Mouse (Mus musculus): ENCODE results near the gene Socs7. TPM values are rescaled to one million over a fixed set of nuclear protein-coding genes. Genes with fewer than 3 reads are reported as not detected.

The Socs7 gene
- polyA plus RNA-seq, 1 experiment, result 47.9 TPM

DNA sequence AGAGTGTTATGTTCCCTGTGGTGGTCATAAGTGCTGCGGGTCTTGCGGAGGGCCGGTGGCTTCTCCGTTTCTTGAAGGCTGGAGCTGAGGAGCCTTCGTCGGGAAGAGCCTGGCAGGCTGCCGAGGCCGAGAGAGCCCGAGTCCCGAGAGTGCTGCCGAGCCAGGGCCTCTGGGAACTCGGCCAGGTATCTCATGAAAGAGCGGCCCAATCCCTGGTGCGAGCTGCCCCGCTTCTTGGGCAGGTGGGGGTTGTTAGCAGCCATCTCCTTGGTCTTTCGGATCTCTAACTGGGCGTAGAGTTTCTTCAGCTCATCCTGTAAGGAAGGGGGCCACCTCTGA is 23.4 kb upstream of the Socs7 start:
- Histone ChIP-seq H3K27ac (ENCODE audit: insufficient read depth, low read length) (no peak overlapping the region), H3K4me1 (ENCODE audit: control insufficient read depth, insufficient read depth, low read length) (no peaks in the 10 kb centered on the region), H3K4me3 (ENCODE audit: insufficient read depth, low read length) (no peak overlapping the region)
- no peak for TF ChIP-seq POLR2A (IDR thresholded peaks at IDR 0.05; ENCODE audit: extremely low read depth, insufficient read depth, low read length)
- TF ChIP-seq CTCF (IDR thresholded peaks at IDR 0.05; ENCODE audit: extremely low read depth, insufficient read depth, low read length), result no peak

GRCm38 (mm10) chr11:97343175-97343574 is 19.2 kb upstream of the Socs7 start:
- H3K4me3 ChIP-seq (ENCODE audit: insufficient read depth, low read length), result no peak overlapping the region
- TF ChIP-seq CTCF (IDR thresholded peaks at IDR 0.05; ENCODE audit: extremely low read depth, insufficient read depth, low read length), result no peak
- no peaks in the 10 kb centered on the region for H3K4me1 ChIP-seq (ENCODE audit: control insufficient read depth, insufficient read depth, low read length)
- no peak overlapping the region for H3K27ac ChIP-seq (ENCODE audit: insufficient read depth, low read length)

- TF ChIP-seq POLR2A (IDR thresholded peaks at IDR 0.05; ENCODE audit: extremely low read depth, insufficient read depth, low read length) (no peak), CTCF (IDR thresholded peaks at IDR 0.05; ENCODE audit: extremely low read depth, insufficient read depth, low read length) (no peak)
- H3K27ac ChIP-seq (ENCODE audit: insufficient read depth, low read length), result no peak overlapping the region
- no peaks in the 10 kb centered on the region for H3K4me1 ChIP-seq (ENCODE audit: control insufficient read depth, insufficient read depth, low read length)
- no peak overlapping the region for H3K4me3 ChIP-seq (ENCODE audit: insufficient read depth, low read length)
Observed at GRCm38 (mm10) chr11:97343619-97344018, 18.7 kb upstream of the Socs7 start.

- Histone ChIP-seq H3K4me1 (ENCODE audit: control insufficient read depth, insufficient read depth, low read length) (peaks cover under 1% of the 10 kb centered on the region; the same call in 1 of the 2 replicates), H3K4me3 (ENCODE audit: insufficient read depth, low read length) (no peak overlapping the region), H3K27ac (ENCODE audit: insufficient read depth, low read length) (no peak overlapping the region)
- TF ChIP-seq POLR2A (IDR thresholded peaks at IDR 0.05; ENCODE audit: extremely low read depth, insufficient read depth, low read length) (no peak), CTCF (IDR thresholded peaks at IDR 0.05; ENCODE audit: extremely low read depth, insufficient read depth, low read length) (no peak)
Observed at GRCm38 (mm10) chr11:97345446-97345845, 16.9 kb upstream of the Socs7 start.

- Histone ChIP-seq H3K4me1 (ENCODE audit: control insufficient read depth, insufficient read depth, low read length) (peaks cover 1% of the 10 kb centered on the region; the same call in 1 of the 2 replicates), H3K4me3 (ENCODE audit: insufficient read depth, low read length) (no peak overlapping the region), H3K27ac (ENCODE audit: insufficient read depth, low read length) (no peak overlapping the region)
- no peak for TF ChIP-seq POLR2A (IDR thresholded peaks at IDR 0.05; ENCODE audit: extremely low read depth, insufficient read depth, low read length)
Observed at GRCm38 (mm10) chr11:97346383-97346782, 16.0 kb upstream of the Socs7 start.

GRCm38 (mm10) chr11:97347291-97347690 is 15.1 kb upstream of the Socs7 start:
- Histone ChIP-seq H3K4me1 (ENCODE audit: control insufficient read depth, insufficient read depth, low read length) (peaks cover 1% of the 10 kb centered on the region; the same call in 1 of the 2 replicates), H3K27ac (ENCODE audit: insufficient read depth, low read length) (no peak overlapping the region), H3K4me3 (ENCODE audit: insufficient read depth, low read length) (no peak overlapping the region)
- no peak for TF ChIP-seq CTCF (IDR thresholded peaks at IDR 0.05; ENCODE audit: extremely low read depth, insufficient read depth, low read length)
- no peak for TF ChIP-seq POLR2A (IDR thresholded peaks at IDR 0.05; ENCODE audit: extremely low read depth, insufficient read depth, low read length)

DNA sequence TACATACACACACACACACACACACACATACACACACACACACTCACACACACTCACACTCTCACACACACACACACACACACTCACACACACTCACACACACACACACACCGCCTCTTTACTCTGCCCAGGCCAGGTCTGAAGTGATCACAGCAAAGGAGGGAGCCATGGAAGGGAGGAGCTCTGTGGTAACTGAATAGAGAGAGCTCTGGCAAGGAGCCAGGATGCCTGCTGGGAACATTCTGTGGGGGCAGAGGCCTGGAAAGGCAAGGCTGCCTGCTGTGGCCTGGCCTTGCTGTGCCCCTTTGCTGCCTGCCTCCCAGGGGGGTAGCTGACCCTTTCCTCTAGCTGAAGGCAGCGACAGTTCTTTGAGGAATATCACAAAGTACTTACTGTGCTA is 12.3 kb upstream of the Socs7 start:
- no peak overlapping the region for H3K27ac ChIP-seq (ENCODE audit: insufficient read depth, low read length)
- no peak overlapping the region for H3K4me3 ChIP-seq (ENCODE audit: insufficient read depth, low read length)
- TF ChIP-seq CTCF (IDR thresholded peaks at IDR 0.05; ENCODE audit: extremely low read depth, insufficient read depth, low read length), result no peak
- TF ChIP-seq POLR2A (IDR thresholded peaks at IDR 0.05; ENCODE audit: extremely low read depth, insufficient read depth, low read length), result no peak
- peaks cover 1% of the 10 kb centered on the region; the same call in 1 of the 2 replicates for H3K4me1 ChIP-seq (ENCODE audit: control insufficient read depth, insufficient read depth, low read length)

DNA sequence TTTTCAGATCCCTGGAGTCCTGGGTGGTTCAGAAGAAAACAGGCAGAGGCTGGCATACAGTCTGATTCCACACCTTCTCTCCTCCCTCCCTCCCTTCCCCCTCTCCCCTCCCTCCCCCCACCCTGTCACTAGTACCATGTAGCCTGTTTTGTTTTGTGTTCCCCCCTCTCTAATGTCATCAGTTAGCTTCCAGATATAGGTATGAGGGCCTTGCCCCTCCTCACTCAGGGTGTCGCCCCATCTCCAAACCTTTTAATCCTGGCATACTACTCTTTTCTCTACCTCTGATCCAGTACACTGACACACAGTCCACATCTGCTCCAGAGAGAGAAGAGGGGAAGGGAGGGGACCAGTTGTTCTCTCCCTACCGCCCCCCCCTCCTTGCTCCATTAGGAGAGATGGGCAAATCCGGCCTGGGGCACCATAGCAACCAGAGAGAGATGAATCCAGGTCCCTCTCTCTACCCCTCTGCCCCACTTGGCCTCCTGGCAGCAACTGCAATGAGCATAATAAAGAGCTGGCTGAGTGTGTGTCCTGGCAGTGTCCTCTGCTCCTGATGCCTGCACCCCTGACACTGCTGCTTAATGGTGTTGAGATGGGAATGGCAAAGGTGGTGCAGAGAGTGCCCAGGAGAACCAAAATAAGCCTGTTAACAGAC is 10.2 kb upstream of the Socs7 start, which contains the start of gene Gpr179:
Gpr179 (minus strand) TSS at position 51 of the 658 bp plus-strand sequence.
- H3K4me3 ChIP-seq (ENCODE audit: insufficient read depth, low read length), result no peak within 1 kb of the TSS
- no peak within 1 kb of the TSS for H3K27ac ChIP-seq (ENCODE audit: insufficient read depth, low read length)
- H3K4me1 ChIP-seq (ENCODE audit: control insufficient read depth, insufficient read depth, low read length), result peaks cover 1% of the 10 kb centered on the region; the same call in 1 of the 2 replicates
- TF ChIP-seq CTCF (IDR thresholded peaks at IDR 0.05; ENCODE audit: extremely low read depth, insufficient read depth, low read length) (no peak), POLR2A (IDR thresholded peaks at IDR 0.05; ENCODE audit: extremely low read depth, insufficient read depth, low read length) (no peak)

DNA sequence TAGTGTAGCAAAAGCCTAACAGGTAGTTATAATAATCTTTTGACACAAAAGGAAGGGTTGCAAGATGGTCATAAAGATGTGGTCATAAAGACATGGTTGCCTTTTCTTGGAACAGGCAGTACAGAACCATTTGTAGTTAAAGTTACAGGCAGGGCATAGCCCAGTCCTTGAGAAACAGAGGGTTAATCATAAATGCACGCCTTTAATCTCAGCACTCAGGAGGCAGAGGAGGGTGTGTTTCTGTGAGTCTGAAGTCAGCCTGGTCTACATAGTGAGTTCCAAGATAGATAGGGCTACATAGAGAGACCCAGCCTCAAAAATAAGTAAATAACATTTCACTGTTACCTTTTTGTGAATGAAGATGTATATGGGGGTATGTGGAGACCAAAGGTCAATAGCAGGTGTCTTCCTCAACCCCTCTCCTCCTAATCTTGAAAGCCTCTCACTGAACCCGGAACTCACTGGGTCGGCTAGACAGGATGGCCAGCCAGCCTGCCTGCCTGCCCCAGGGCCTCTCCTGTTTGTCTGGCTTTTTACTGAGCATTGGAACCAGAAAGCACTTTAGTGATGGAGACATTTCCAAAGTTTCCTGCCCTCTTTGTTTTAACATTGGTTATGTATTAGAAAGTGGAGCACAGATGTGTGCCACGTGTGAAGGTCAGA is 9.3 kb upstream of the Socs7 start:
- H3K27ac ChIP-seq (ENCODE audit: insufficient read depth, low read length), result no peak overlapping the region
- no peak overlapping the region for H3K4me3 ChIP-seq (ENCODE audit: insufficient read depth, low read length)
- peaks cover 1% of the 10 kb centered on the region; the same call in 1 of the 2 replicates for H3K4me1 ChIP-seq (ENCODE audit: control insufficient read depth, insufficient read depth, low read length)
- TF ChIP-seq POLR2A (IDR thresholded peaks at IDR 0.05; ENCODE audit: extremely low read depth, insufficient read depth, low read length) (no peak), CTCF (IDR thresholded peaks at IDR 0.05; ENCODE audit: extremely low read depth, insufficient read depth, low read length) (no peak)

DNA sequence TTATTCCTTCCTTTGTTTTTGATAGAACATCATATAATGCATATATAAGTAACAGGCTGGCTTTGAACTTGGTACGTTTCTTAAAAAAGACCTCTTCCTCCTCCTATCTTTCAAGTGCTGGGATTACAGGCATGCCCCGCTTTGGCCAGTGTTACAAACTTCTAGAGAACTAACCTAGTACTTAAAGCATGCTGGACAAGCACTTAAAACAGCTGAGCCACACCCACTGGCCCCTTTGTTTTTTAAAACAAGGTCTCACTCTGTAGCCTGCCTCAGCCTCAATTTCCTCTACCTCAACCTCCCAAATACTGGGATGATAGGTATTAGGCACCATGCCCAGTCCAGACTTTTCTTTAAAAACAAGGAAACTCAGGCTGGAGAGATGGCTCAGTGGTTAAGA is 7.7 kb upstream of the Socs7 start:
- no peak overlapping the region for H3K4me3 ChIP-seq (ENCODE audit: insufficient read depth, low read length)

More for the DNA sequence above, 7.7 kb upstream of the Socs7 start:
- no peak overlapping the region for H3K27ac ChIP-seq (ENCODE audit: insufficient read depth, low read length)
- TF ChIP-seq CTCF (IDR thresholded peaks at IDR 0.05; ENCODE audit: extremely low read depth, insufficient read depth, low read length) (no peak), POLR2A (IDR thresholded peaks at IDR 0.05; ENCODE audit: extremely low read depth, insufficient read depth, low read length) (no peak)
- H3K4me1 ChIP-seq (ENCODE audit: control insufficient read depth, insufficient read depth, low read length), result peaks cover 1% of the 10 kb centered on the region; the same call in 1 of the 2 replicates

Data from cortical plate, adult 2 months (tissue).